Mouse (Mus musculus): ENCODE measurements around the gene Rbx1. TPM values are rescaled to one million over a fixed set of nuclear protein-coding genes. Genes with fewer than 3 reads are reported as not detected.

Rbx1 gene
- polyA plus RNA-seq, 1 experiment from 2014 or later, result 563 TPM

GRCm38 (mm10) chr15:81427947-81428346 is 38.1 kb upstream of the Rbx1 start:
- Histone ChIP-seq H3K4me2 (ENCODE audit: low read length) (no peak overlapping the region), H3K27me3 (ENCODE audit: insufficient read depth, low read length) (no peaks in the 10 kb centered on the region), H3K9ac (ENCODE audit: low read depth, low read length) (no peak overlapping the region), H3K4me1 (replicated peaks; ENCODE audit: insufficient read depth, low read length) (no peaks in the 10 kb centered on the region), H3K4me3 (replicated peaks; ENCODE audit: low read depth, low read length) (no peak overlapping the region), H3K36me3 (ENCODE audit: insufficient read depth, low read length) (0 out of 2 replicates have a peak, but pooled peaks cover 16% of the 10 kb centered on the region), H3K9me3 (replicated peaks; ENCODE audit: low read length) (no peaks in the 10 kb centered on the region), H3K27ac (no peak overlapping the region)
- 0 out of 2 replicates have a peak, but pooled peaks have one; percentile 10 for TF ChIP-seq CTCF (IDR thresholded peaks at IDR 0.05; ENCODE audit: low read depth)
- DNase-seq (ENCODE audit: low spot score), result no peak
- WGBS, result 84% methylated on average over 2 of the region's 2 CpGs
- no peak for ATAC-seq (replicated peaks; ENCODE audit: low FRiP score, low read depth)

DNA sequence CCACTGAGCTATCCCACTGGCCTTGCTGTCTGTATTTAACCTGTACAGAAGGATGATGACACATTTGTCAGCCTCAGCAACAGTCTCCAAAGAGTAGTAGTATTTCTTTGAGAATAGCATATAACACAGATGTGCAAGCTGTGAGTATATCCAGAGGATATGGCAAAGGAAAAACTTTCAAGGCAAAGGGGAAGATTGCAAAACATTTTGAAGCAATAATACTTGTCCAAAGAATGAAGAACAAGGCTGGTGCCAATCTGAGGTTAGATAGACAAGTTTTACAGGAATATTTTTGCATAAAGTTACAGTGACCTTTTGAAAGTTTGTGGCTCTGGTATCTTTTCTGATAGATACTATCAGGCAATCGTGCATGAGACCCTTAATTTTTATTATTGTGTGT is 34.9 kb upstream of the Rbx1 start:
- 0 out of 2 replicates have a peak, but pooled peaks cover 16% of the 10 kb centered on the region for H3K36me3 ChIP-seq (ENCODE audit: insufficient read depth, low read length)
- H3K4me2 ChIP-seq (ENCODE audit: low read length), result no peak overlapping the region
- DNase-seq (ENCODE audit: low spot score), result no peak
- no peak overlapping the region for H3K9ac ChIP-seq (ENCODE audit: low read depth, low read length)
- 49% methylated on average over 1 of the region's 1 CpGs for WGBS
- no peak for TF ChIP-seq CTCF (IDR thresholded peaks at IDR 0.05; ENCODE audit: low read depth)
- H3K4me1 ChIP-seq (replicated peaks; ENCODE audit: insufficient read depth, low read length), result no peaks in the 10 kb centered on the region
- ATAC-seq (replicated peaks; ENCODE audit: low FRiP score, low read depth), result no peak
- H3K9me3 ChIP-seq (replicated peaks; ENCODE audit: low read length), result no peaks in the 10 kb centered on the region
- H3K27ac ChIP-seq, result no peak overlapping the region
- H3K4me3 ChIP-seq (replicated peaks; ENCODE audit: low read depth, low read length), result no peak overlapping the region
- no peaks in the 10 kb centered on the region for H3K27me3 ChIP-seq (ENCODE audit: insufficient read depth, low read length)

GRCm38 (mm10) chr15:81438345-81438744 is 27.8 kb upstream of the Rbx1 start:
- no peaks in the 10 kb centered on the region for H3K4me1 ChIP-seq (replicated peaks; ENCODE audit: insufficient read depth, low read length)
- H3K36me3 ChIP-seq (ENCODE audit: insufficient read depth, low read length), result peaks cover 19% of the 10 kb centered on the region
- no peak overlapping the region for H3K4me3 ChIP-seq (replicated peaks; ENCODE audit: low read depth, low read length)
- H3K27me3 ChIP-seq (ENCODE audit: insufficient read depth, low read length), result no peaks in the 10 kb centered on the region
- no peak for DNase-seq (ENCODE audit: low spot score)
- no peak overlapping the region for H3K27ac ChIP-seq
- H3K4me2 ChIP-seq (ENCODE audit: low read length), result no peak overlapping the region
- H3K9me3 ChIP-seq (replicated peaks; ENCODE audit: low read length), result no peaks in the 10 kb centered on the region
- no peak for TF ChIP-seq CTCF (IDR thresholded peaks at IDR 0.05; ENCODE audit: low read depth)
- no peak for ATAC-seq (replicated peaks; ENCODE audit: low FRiP score, low read depth)
- WGBS, result 93% methylated on average over 1 of the region's 1 CpGs
- H3K9ac ChIP-seq (ENCODE audit: low read depth, low read length), result no peak overlapping the region

- Histone ChIP-seq H3K27me3 (ENCODE audit: insufficient read depth, low read length) (no peaks in the 10 kb centered on the region), H3K27ac (no peak overlapping the region), H3K9me3 (replicated peaks; ENCODE audit: low read length) (no peaks in the 10 kb centered on the region), H3K4me2 (ENCODE audit: low read length) (no peak overlapping the region), H3K4me3 (replicated peaks; ENCODE audit: low read depth, low read length) (no peak overlapping the region), H3K36me3 (ENCODE audit: insufficient read depth, low read length) (peaks cover 19% of the 10 kb centered on the region), H3K4me1 (replicated peaks; ENCODE audit: insufficient read depth, low read length) (no peaks in the 10 kb centered on the region), H3K9ac (ENCODE audit: low read depth, low read length) (no peak overlapping the region)
- no peak for DNase-seq (ENCODE audit: low spot score)
- ATAC-seq (replicated peaks; ENCODE audit: low FRiP score, low read depth), result no peak
- no peak for TF ChIP-seq CTCF (IDR thresholded peaks at IDR 0.05; ENCODE audit: low read depth)
These were observed 26.9 kb upstream of the Rbx1 start for GRCm38 (mm10) chr15:81439236-81439635.

- Histone ChIP-seq H3K4me2 (ENCODE audit: low read length) (no peak overlapping the region), H3K27ac (no peak overlapping the region), H3K4me1 (replicated peaks; ENCODE audit: insufficient read depth, low read length) (no peaks in the 10 kb centered on the region), H3K4me3 (replicated peaks; ENCODE audit: low read depth, low read length) (no peak overlapping the region), H3K36me3 (ENCODE audit: insufficient read depth, low read length) (peaks cover 30% of the 10 kb centered on the region; the same call in 1 of the 2 replicates), H3K27me3 (ENCODE audit: insufficient read depth, low read length) (no peaks in the 10 kb centered on the region), H3K9ac (ENCODE audit: low read depth, low read length) (no peak overlapping the region), H3K9me3 (replicated peaks; ENCODE audit: low read length) (no peaks in the 10 kb centered on the region)
- TF ChIP-seq CTCF (IDR thresholded peaks at IDR 0.05; ENCODE audit: low read depth), result peak; percentile 89
- peak; percentile 90 for DNase-seq (ENCODE audit: low spot score)
- no peak for ATAC-seq (replicated peaks; ENCODE audit: low FRiP score, low read depth)
- 45% methylated on average over 3 of the region's 3 CpGs for WGBS
These were observed 17.6 kb upstream of the Rbx1 start for GRCm38 (mm10) chr15:81448463-81448862.

DNA sequence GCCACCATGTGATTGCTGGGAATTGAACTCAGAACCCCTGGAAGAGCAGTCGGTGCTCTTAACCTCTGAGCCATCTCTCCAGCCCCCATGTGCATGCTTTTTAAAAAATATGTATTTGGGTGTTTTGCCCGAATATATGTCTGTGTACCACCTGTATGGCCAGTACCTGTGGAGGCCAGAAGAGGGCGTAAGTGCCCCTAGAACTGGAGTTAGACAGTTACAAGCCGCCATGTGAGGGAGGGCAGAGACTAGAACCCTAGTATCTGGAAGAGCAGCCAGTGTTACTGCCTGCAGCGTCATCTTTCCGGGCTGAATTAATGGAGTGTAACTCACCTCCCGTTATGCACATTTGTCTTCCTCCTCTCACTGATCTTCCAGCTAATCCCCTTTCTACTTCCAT is 4.6 kb upstream of the Rbx1 start:
- Histone ChIP-seq H3K9me3 (replicated peaks; ENCODE audit: low read length) (no peaks in the 10 kb centered on the region), H3K36me3 (ENCODE audit: insufficient read depth, low read length) (peaks cover 5% of the 10 kb centered on the region; the same call in 1 of the 2 replicates), H3K4me2 (ENCODE audit: low read length) (no peak overlapping the region), H3K27ac (no peak overlapping the region), H3K4me3 (replicated peaks; ENCODE audit: low read depth, low read length) (no peak overlapping the region), H3K27me3 (ENCODE audit: insufficient read depth, low read length) (no peaks in the 10 kb centered on the region), H3K9ac (ENCODE audit: low read depth, low read length) (no peak overlapping the region), H3K4me1 (replicated peaks; ENCODE audit: insufficient read depth, low read length) (no peaks in the 10 kb centered on the region)
- 69% methylated on average over 7 of the region's 7 CpGs for WGBS
- DNase-seq (ENCODE audit: low spot score) (no peak), ATAC-seq (replicated peaks; ENCODE audit: low FRiP score, low read depth) (no peak)
- TF ChIP-seq CTCF (IDR thresholded peaks at IDR 0.05; ENCODE audit: low read depth), result peak; percentile 27; the same call in 1 of the 2 replicates

Data from kidney, postnatal 0 days (tissue).